In the genomic region with DNA sequence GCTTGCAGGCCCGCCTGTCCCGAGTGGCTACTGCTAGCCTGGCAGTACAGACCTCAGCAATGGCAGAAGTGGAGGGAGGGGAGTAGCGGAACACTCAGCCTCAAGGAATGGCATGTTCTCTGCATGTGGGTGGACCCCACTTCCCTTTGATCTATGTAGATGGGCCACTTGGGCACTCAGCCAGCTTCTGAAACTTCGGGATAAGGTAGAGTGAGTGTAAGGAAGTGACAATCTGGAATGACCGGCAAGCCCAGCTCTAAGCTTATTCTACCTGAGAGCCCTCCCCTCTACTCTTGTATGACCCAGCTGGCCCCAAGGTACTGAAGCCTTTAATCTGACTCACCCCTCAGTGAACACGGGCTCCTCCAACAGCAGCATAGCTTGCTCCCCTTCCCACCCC, we compare ENCODE assay signal across 17 mouse cellular contexts. TPM values are rescaled to one million over a fixed set of nuclear protein-coding genes. Genes with fewer than 3 reads are reported as not detected.
A peak's percentile ranks its signal among the peaks of the same experiment; 100 is the strongest.
DNase-seq lines count a peak whose midpoint lies in the region; ATAC-seq lines count a peak whose summit lies in the region.
"Had no signal": no experiment of that assay in that cellular context is flagged by ENCODE, and none has a peak within 500 bp of the region (broad histone marks: within the 10 kb centered on the region; RNA-seq: fewer than 3 reads in every experiment).

No protein-coding gene starts in this region.

- no peaks in the 10 kb centered on the region for H3K27me3 ChIP-seq in kidney, embryonic 14.5 days (ENCODE audit: control insufficient read depth, insufficient read depth, low read length)
- H3K27me3 ChIP-seq in midbrain, embryonic 13.5 days: no peaks in the 10 kb centered on the region
- H3K27me3 ChIP-seq in midbrain, embryonic 10.5 days (ENCODE audit: low read depth, poor library complexity, severe bottlenecking): no peaks in the 10 kb centered on the region
- H3K27me3 ChIP-seq in lung, embryonic 16.5 days (ENCODE audit: control insufficient read depth, insufficient read depth, low read depth, low read length): no peaks in the 10 kb centered on the region
- H3K27me3 ChIP-seq in stomach, embryonic 16.5 days (ENCODE audit: control insufficient read depth, insufficient read depth, low read length): no peaks in the 10 kb centered on the region
- H3K27me3 ChIP-seq: forebrain, embryonic 12.5 days; hindbrain, embryonic 12.5 days had no signal

- no peak overlapping the region for H3K27ac ChIP-seq in kidney, embryonic 14.5 days (ENCODE audit: low read depth, low read length)
- H3K27ac ChIP-seq in midbrain, embryonic 13.5 days: no peak overlapping the region
- H3K27ac ChIP-seq in midbrain, embryonic 10.5 days (replicated peaks): no peak overlapping the region
- peak overlapping the region; percentile 75 for H3K27ac ChIP-seq in lung, embryonic 16.5 days (ENCODE audit: low read length)
- no peak overlapping the region for H3K27ac ChIP-seq in stomach, embryonic 16.5 days (ENCODE audit: low read length)
- H3K27ac ChIP-seq: forebrain, embryonic 12.5 days; hindbrain, embryonic 12.5 days; liver, embryonic 14.5 days had no signal

- DNase-seq in kidney, adult 18-20 months: no peak
- DNase-seq in midbrain, embryonic 10.5 days (ENCODE audit: low spot score): no peak
- no peak for DNase-seq in urinary bladder, postnatal 4 days (ENCODE audit: low spot score in 2 of 2)
- no peak for DNase-seq in urinary bladder, postnatal 36 days (ENCODE audit: low spot score in 2 of 2)
- DNase-seq: adrenal gland, adult 8-10 months; cerebellum, adult 2 months; heart, adult 18-20 months; layer of hippocampus, postnatal 36 days; left cerebral cortex, postnatal 4 days; thymus, adult 18-20 months had no signal

- peak; percentile 65 for ATAC-seq in kidney, embryonic 14.5 days (ENCODE audit: low FRiP score, low TSS enrichment)
- ATAC-seq in midbrain, embryonic 13.5 days: 0 out of 2 replicates have a peak, but pooled peaks have one; percentile 34
- ATAC-seq in lung, embryonic 16.5 days (ENCODE audit: low read depth): peak; percentile 88
- ATAC-seq in stomach, embryonic 16.5 days (ENCODE audit: insufficient read depth, low FRiP score): peak; percentile 39

- no peak overlapping the region for H3K4me2 ChIP-seq in kidney, embryonic 14.5 days (replicated peaks; ENCODE audit: low read depth, low read length)
- no peak overlapping the region for H3K4me2 ChIP-seq in midbrain, embryonic 13.5 days (replicated peaks)
- H3K4me2 ChIP-seq in lung, embryonic 16.5 days (ENCODE audit: low read depth, low read length): no peak overlapping the region
- no peak overlapping the region for H3K4me2 ChIP-seq in stomach, embryonic 16.5 days (ENCODE audit: low read depth, low read length)
- H3K4me2 ChIP-seq: forebrain, embryonic 12.5 days; hindbrain, embryonic 12.5 days had no signal

- no peaks in the 10 kb centered on the region for H3K36me3 ChIP-seq in kidney, embryonic 14.5 days (ENCODE audit: control insufficient read depth, insufficient read depth, low read length)
- H3K36me3 ChIP-seq in midbrain, embryonic 13.5 days: no peaks in the 10 kb centered on the region
- no peaks in the 10 kb centered on the region for H3K36me3 ChIP-seq in midbrain, embryonic 10.5 days
- H3K36me3 ChIP-seq in lung, embryonic 16.5 days (ENCODE audit: control insufficient read depth, insufficient read depth, low read length): no peaks in the 10 kb centered on the region
- H3K36me3 ChIP-seq in stomach, embryonic 16.5 days (ENCODE audit: control insufficient read depth, insufficient read depth, low read length): no peaks in the 10 kb centered on the region
- H3K36me3 ChIP-seq: forebrain, embryonic 12.5 days; hindbrain, embryonic 12.5 days had no signal

- H3K4me3 ChIP-seq in kidney, embryonic 14.5 days (ENCODE audit: low read length): no peak overlapping the region
- no peak overlapping the region for H3K4me3 ChIP-seq in midbrain, embryonic 13.5 days (replicated peaks)
- no peak overlapping the region for H3K4me3 ChIP-seq in midbrain, embryonic 10.5 days
- no peak overlapping the region for H3K4me3 ChIP-seq in lung, embryonic 16.5 days (ENCODE audit: low read length)
- no peak overlapping the region for H3K4me3 ChIP-seq in stomach, embryonic 16.5 days (replicated peaks; ENCODE audit: low read length)
- H3K4me3 ChIP-seq: forebrain, embryonic 12.5 days; hindbrain, embryonic 12.5 days had no signal

- no peaks in the 10 kb centered on the region for H3K9me3 ChIP-seq in kidney, embryonic 14.5 days (ENCODE audit: control insufficient read depth, low read length)
- no peaks in the 10 kb centered on the region for H3K9me3 ChIP-seq in midbrain, embryonic 13.5 days
- no peaks in the 10 kb centered on the region for H3K9me3 ChIP-seq in midbrain, embryonic 10.5 days (replicated peaks)
- H3K9me3 ChIP-seq in lung, embryonic 16.5 days (ENCODE audit: control insufficient read depth, low read length): no peaks in the 10 kb centered on the region
- no peaks in the 10 kb centered on the region for H3K9me3 ChIP-seq in stomach, embryonic 16.5 days (replicated peaks; ENCODE audit: control insufficient read depth, low read length)
- H3K9me3 ChIP-seq: forebrain, embryonic 12.5 days; hindbrain, embryonic 12.5 days had no signal

- H3K9ac ChIP-seq in kidney, embryonic 14.5 days (ENCODE audit: low read depth, low read length): no peak overlapping the region
- no peak overlapping the region for H3K9ac ChIP-seq in midbrain, embryonic 13.5 days (replicated peaks)
- no peak overlapping the region for H3K9ac ChIP-seq in lung, embryonic 16.5 days (ENCODE audit: low read length)
- no peak overlapping the region for H3K9ac ChIP-seq in stomach, embryonic 16.5 days (ENCODE audit: low read length)
- H3K9ac ChIP-seq: forebrain, embryonic 12.5 days; hindbrain, embryonic 12.5 days; liver, embryonic 14.5 days had no signal

- WGBS in kidney, embryonic 14.5 days: 66% methylated on average over 6 of the region's 6 CpGs
- 86% methylated on average over 6 of the region's 6 CpGs for WGBS in midbrain, embryonic 13.5 days
- 90% methylated on average over 6 of the region's 6 CpGs for WGBS in midbrain, embryonic 10.5 days
- WGBS in lung, embryonic 16.5 days: 47% methylated on average over 6 of the region's 6 CpGs
- WGBS in stomach, embryonic 16.5 days: 74% methylated on average over 6 of the region's 6 CpGs

- H3K4me1 ChIP-seq in kidney, embryonic 14.5 days (ENCODE audit: control insufficient read depth, insufficient read depth, low read length): no peaks in the 10 kb centered on the region
- H3K4me1 ChIP-seq in midbrain, embryonic 13.5 days (replicated peaks): no peaks in the 10 kb centered on the region
- peaks cover 6% of the 10 kb centered on the region; the same call in 1 of the 2 replicates for H3K4me1 ChIP-seq in midbrain, embryonic 10.5 days
- peaks cover 2% of the 10 kb centered on the region for H3K4me1 ChIP-seq in lung, embryonic 16.5 days (replicated peaks; ENCODE audit: control insufficient read depth, insufficient read depth, low read length)
- H3K4me1 ChIP-seq in stomach, embryonic 16.5 days (ENCODE audit: control insufficient read depth, insufficient read depth, low read length): no peaks in the 10 kb centered on the region
- H3K4me1 ChIP-seq: forebrain, embryonic 12.5 days; hindbrain, embryonic 12.5 days had no signal

RNA-seq across cellular contexts. Expression of a gene that starts 45.8 kb away (rescaled TPM):
- polyA plus RNA-seq in kidney, embryonic 14.5 days (2014; fragmentation: Nextera tagmentation; extraction: Ambion mirVana): 57.0 and 70.4 TPM in 2 replicates
- polyA plus RNA-seq in midbrain, embryonic 13.5 days (2015; fragmentation: Nextera tagmentation; extraction: Ambion mirVana): 13.4 and 13.9 TPM in 2 replicates
- polyA plus RNA-seq in midbrain, embryonic 10.5 days (2016; fragmentation: Nextera tagmentation; extraction: Ambion mirVana): 7.0 and 8.0 TPM in 2 replicates
- 831 and 1,077 TPM in 2 replicates for polyA plus RNA-seq in lung, embryonic 16.5 days (2015; fragmentation: Nextera tagmentation; extraction: Ambion mirVana)
- polyA plus RNA-seq in stomach, embryonic 16.5 days (2015; fragmentation: Nextera tagmentation; extraction: Ambion mirVana): 100 and 121 TPM in 2 replicates

Comparison
In these comparisons a context has a peak if more than half of its experiments do, and no peak if none do; other contexts are left out.
1. ATAC-seq: peak in every context shown above with its lines; median percentile 88 in lung, embryonic 16.5 days; 65 in kidney, embryonic 14.5 days; 39 in stomach, embryonic 16.5 days; 34 in midbrain, embryonic 13.5 days.